Mouse (Mus musculus) C2C12 (cell line): ENCODE data around the gene Ttc9c.

Experiments used
- CTCF ChIP-seq: IDR thresholded peaks from one replicate; pipeline ENCODE4 v1.5.1; 2011; ENCODE audit not compliant: control insufficient read depth, insufficient read depth, insufficient read length
- FOSL1 ChIP-seq: IDR thresholded peaks from one replicate; pipeline ENCODE4 v1.8.0; 2011; ENCODE audit warnings: mild to moderate bottlenecking, low read length; ENCODE audit not compliant: poor library complexity, insufficient read depth, severe bottlenecking
- MAX ChIP-seq: IDR thresholded peaks from one replicate; pipeline ENCODE4 v1.6.1; 2011; ENCODE audit warnings: mild to moderate bottlenecking, control low read depth
- MYOD1 ChIP-seq: IDR thresholded peaks from one replicate; pipeline ENCODE4 v1.6.1; 2011; ENCODE audit warnings: low read depth; ENCODE audit not compliant: control insufficient read depth, insufficient read length
- USF1 ChIP-seq: IDR thresholded peaks from one replicate; pipeline ENCODE4 v1.6.1; 2011; ENCODE audit warnings: low read depth, mild to moderate bottlenecking, control low read depth, moderate library complexity

GRCm38 (mm10) chr19:8837251-8837791 is 18.2 kb upstream of the Ttc9c start, which contains the start of gene Bscl2:
- TF ChIP-seq MAX, result no peak
- no peak for TF ChIP-seq CTCF
- TF ChIP-seq FOSL1, result no peak
- no peak for TF ChIP-seq MYOD1
- TF ChIP-seq USF1, result no peak
